Mouse (Mus musculus) heart, embryonic 10.5 days (tissue): ENCODE measurements around the gene Gstp3. TPM values are rescaled to one million over a fixed set of nuclear protein-coding genes. Genes with fewer than 3 reads are reported as not detected.

ENCODE experiments used
- DNase-seq: peaks from one replicate; pipeline ENCODE4 v3.0.0-alpha.2; 2017; ENCODE audit warnings: low spot score
- H3K27ac ChIP-seq: fragments of 300-500 bp; sonication (generic); 2 replicates; pipeline ENCODE4 v1.5.1; 2016; ENCODE audit warnings: mild to moderate bottlenecking
- H3K27me3 ChIP-seq: fragments of 300-500 bp; sonication (generic); 2 replicates; pipeline ENCODE4 v1.6.1; 2016; ENCODE audit warnings: mild to moderate bottlenecking; ENCODE audit not compliant: poor library complexity, insufficient read depth, severe bottlenecking
- H3K36me3 ChIP-seq: fragments of 300-500 bp; sonication (generic); 2 replicates; pipeline ENCODE4 v1.6.1; 2016; ENCODE audit warnings: mild to moderate bottlenecking, moderate library complexity
- H3K4me1 ChIP-seq: fragments of 300-500 bp; sonication (generic); 2 replicates; pipeline ENCODE4 v1.6.1; 2016; ENCODE audit warnings: mild to moderate bottlenecking
- H3K4me3 ChIP-seq: fragments of 300-500 bp; sonication (generic); 2 replicates; pipeline ENCODE4 v1.5.1; 2016; ENCODE audit warnings: mild to moderate bottlenecking, moderate library complexity
- H3K9me3 ChIP-seq: fragments of 300-500 bp; sonication (generic); 2 replicates; pipeline ENCODE4 v1.6.1; 2016; ENCODE audit warnings: mild to moderate bottlenecking, moderate library complexity
- WGBS: fragments of 180-500 bp; shearing (Covaris S2); methylation state at CpG from one replicate; pipeline ENCODE4 v1.1.7; 2016; 5-methylcytosine and 5-hydroxymethylcytosine counted together
- polyA plus RNA-seq: library from polyadenylated mRNA; unstranded; fragments of >200 nt; fragmentation: Nextera tagmentation; extraction: Ambion mirVana; gene quantifications from 2 replicates; pipeline ENCODE4 v1.2.1, GENCODE M21; 2016

Gstp3 gene
- polyA plus RNA-seq, 1 experiment from 2014 or later, result not detected

DNA sequence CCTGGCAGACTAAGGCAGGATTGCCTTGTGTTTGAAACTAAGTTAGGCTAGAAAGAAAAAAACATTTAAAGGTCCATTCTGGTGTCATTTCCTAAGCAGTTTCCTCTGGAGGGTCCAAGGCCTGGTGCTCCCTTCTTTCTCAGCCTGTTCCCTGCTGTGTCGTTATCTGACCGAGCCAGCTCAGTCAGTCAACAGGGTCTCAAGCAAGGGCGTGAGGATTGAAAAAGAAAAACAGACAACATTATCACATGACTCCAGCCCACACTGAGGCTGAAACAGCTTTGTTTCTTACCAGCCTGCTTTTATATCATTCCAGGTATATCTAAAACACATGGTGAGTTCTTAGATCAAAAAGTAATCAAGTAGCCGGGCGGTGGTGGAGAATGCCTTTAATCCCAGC, 43.7 kb downstream of the Gstp3 start:
- Histone ChIP-seq H3K4me1 (peaks cover 28% of the 10 kb centered on the region), H3K4me3 (no peak overlapping the region), H3K27ac (peak overlapping the region; percentile 53; the same call in 1 of the 2 replicates), H3K27me3 (no peaks in the 10 kb centered on the region), H3K36me3 (no peaks in the 10 kb centered on the region; the same call in 1 of the 2 replicates), H3K9me3 (no peaks in the 10 kb centered on the region)
- 38% methylated on average over 5 of the region's 5 CpGs for WGBS
- DNase-seq, result no peak

DNA sequence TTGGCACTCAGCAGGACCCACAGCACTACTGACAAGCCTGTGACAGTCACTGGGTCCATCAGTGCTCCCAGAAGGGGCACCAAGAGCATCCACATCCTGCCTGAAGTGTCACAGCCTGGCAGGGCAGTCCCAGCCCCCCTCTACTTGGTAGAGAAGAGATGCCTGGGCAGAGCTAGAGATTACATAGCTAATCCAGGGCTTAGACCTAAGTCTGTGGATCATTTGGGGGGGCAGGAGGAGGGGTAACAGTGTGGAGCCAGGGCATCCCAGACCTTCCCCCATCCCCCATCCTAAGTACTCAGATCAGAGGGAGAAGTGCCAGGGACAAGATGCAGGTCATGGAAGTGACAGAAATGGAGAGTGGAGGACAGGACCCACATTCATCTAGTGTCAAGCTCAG, 44.6 kb downstream of the Gstp3 start:
- H3K9me3 ChIP-seq, result no peaks in the 10 kb centered on the region
- peak overlapping the region; percentile 53 for H3K27ac ChIP-seq
- DNase-seq, result no peak
- H3K4me3 ChIP-seq, result no peak overlapping the region; the same call in 1 of the 2 replicates
- peaks cover 28% of the 10 kb centered on the region for H3K4me1 ChIP-seq
- peaks cover 6% of the 10 kb centered on the region for H3K36me3 ChIP-seq
- no peaks in the 10 kb centered on the region for H3K27me3 ChIP-seq

GRCm38 (mm10) chr19:4013066-4013465, 46.3 kb downstream of the Gstp3 start:
- Histone ChIP-seq H3K27ac (peak overlapping the region; percentile 80), H3K36me3 (peaks cover 24% of the 10 kb centered on the region), H3K9me3 (no peaks in the 10 kb centered on the region), H3K27me3 (no peaks in the 10 kb centered on the region), H3K4me1 (peaks cover 28% of the 10 kb centered on the region), H3K4me3 (peak overlapping the region; percentile 94)
- 6% methylated on average over 9 of the region's 9 CpGs for WGBS
- DNase-seq, result no peak

- DNase-seq, result peak; percentile 99
- under 1% methylated on average over 45 of the region's 45 CpGs for WGBS
- Histone ChIP-seq H3K27me3 (no peaks in the 10 kb centered on the region), H3K9me3 (no peaks in the 10 kb centered on the region), H3K27ac (peak within 1 kb of the TSS; percentile 93), H3K36me3 (peaks cover 29% of the 10 kb centered on the region), H3K4me3 (peak within 1 kb of the TSS; percentile 94), H3K4me1 (peaks cover 28% of the 10 kb centered on the region)
These were observed 46.8 kb downstream of the Gstp3 start, which contains the start of gene Ndufv1 for GRCm38 (mm10) chr19:4012432-4013022. Gene Ndufv1, minus strand, starts transcription at chr19:4012806.

DNA sequence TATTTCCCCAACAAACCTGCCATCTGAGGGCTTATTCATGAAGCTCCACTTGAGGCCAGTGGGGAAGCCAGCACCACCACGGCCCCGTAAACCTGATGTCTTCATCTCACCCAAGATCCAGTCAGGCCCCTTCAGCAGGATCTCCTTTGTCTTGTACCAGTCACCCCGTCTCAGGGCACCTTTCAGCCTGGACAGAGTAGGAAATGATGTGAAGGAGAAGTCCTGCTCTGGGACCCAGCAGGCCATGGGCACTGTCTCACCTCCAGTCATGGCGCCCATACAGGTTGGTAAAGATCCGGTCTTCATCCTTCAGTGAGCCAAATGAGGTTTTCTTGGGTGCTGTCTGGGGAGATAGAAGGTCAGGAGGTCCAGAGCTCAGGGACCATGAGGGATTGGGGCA, 48.3 kb downstream of the Gstp3 start:
- H3K4me3 ChIP-seq, result peak overlapping the region; percentile 94; the same call in 1 of the 2 replicates
- no peaks in the 10 kb centered on the region for H3K9me3 ChIP-seq
- DNase-seq, result no peak
- WGBS, result 91% methylated on average over 5 of the region's 5 CpGs
- no peaks in the 10 kb centered on the region for H3K27me3 ChIP-seq
- peaks cover 43% of the 10 kb centered on the region for H3K36me3 ChIP-seq
- H3K27ac ChIP-seq, result no peak overlapping the region
- H3K4me1 ChIP-seq, result peaks cover 28% of the 10 kb centered on the region

Other genes starting within 250 kb of the Gstp3 start
- gene Chka, start 207.8 kb downstream of the Gstp3 start, polyA plus RNA-seq, result 29.8 and 40.3 TPM in 2 replicates
- gene Tcirg1, start 152.4 kb downstream of the Gstp3 start, polyA plus RNA-seq, result 22.5 and 32.2 TPM in 2 replicates
- 323 and 356 TPM in 2 replicates for gene Ndufs8, start 146.8 kb downstream of the Gstp3 start, polyA plus RNA-seq
- gene Aldh3b1, start 129.8 kb downstream of the Gstp3 start, polyA plus RNA-seq, result 2.1 and 3.0 TPM in 2 replicates
- gene Unc93b1, start 124.4 kb downstream of the Gstp3 start, polyA plus RNA-seq, result 4.4 and 5.0 TPM in 2 replicates
- not detected in 2 replicates for gene Aldh3b3, start 100.9 kb downstream of the Gstp3 start, polyA plus RNA-seq
- gene Aldh3b2, start 87.2 kb downstream of the Gstp3 start, polyA plus RNA-seq, result 0.51 and 1.8 TPM in 2 replicates
- 9.5 and 10.3 TPM in 2 replicates for gene Acy3, start 73.0 kb downstream of the Gstp3 start, polyA plus RNA-seq
- 0.45 TPM in 1 of 2 replicates, not detected in the other for gene Tbx10, start 66.8 kb downstream of the Gstp3 start, polyA plus RNA-seq
- gene Nudt8, start 59.0 kb downstream of the Gstp3 start, polyA plus RNA-seq, result 40.2 and 52.4 TPM in 2 replicates
- gene Gm49405, start 58.9 kb downstream of the Gstp3 start, polyA plus RNA-seq, result 4.1 and 5.2 TPM in 2 replicates
- 32.4 and 75.0 TPM in 2 replicates for gene Doc2g, start 56.3 kb downstream of the Gstp3 start, polyA plus RNA-seq
- gene Ndufv1, start 46.8 kb downstream of the Gstp3 start, polyA plus RNA-seq, result 298 and 420 TPM in 2 replicates
- 402 and 470 TPM in 2 replicates for gene Gstp1, start 21.6 kb downstream of the Gstp3 start, polyA plus RNA-seq
- gene Gstp2, start 13.5 kb downstream of the Gstp3 start, polyA plus RNA-seq, result 2.9 TPM in 2 replicates
- gene Cabp2, start 22.0 kb upstream of the Gstp3 start, polyA plus RNA-seq, result not detected in 2 replicates
- 67.9 and 86.0 TPM in 2 replicates for gene Cdk2ap2, start 37.6 kb upstream of the Gstp3 start, polyA plus RNA-seq
- 14.3 and 21.2 TPM in 2 replicates for gene Pitpnm1, start 40.4 kb upstream of the Gstp3 start, polyA plus RNA-seq
- 89.7 and 93.8 TPM in 2 replicates for gene Aip, start 66.3 kb upstream of the Gstp3 start, polyA plus RNA-seq
- gene Gpr152, start 80.2 kb upstream of the Gstp3 start, polyA plus RNA-seq, result not detected in 2 replicates
- not detected in 2 replicates for gene Cabp4, start 84.5 kb upstream of the Gstp3 start, polyA plus RNA-seq
- gene Coro1b, start 89.0 kb upstream of the Gstp3 start, polyA plus RNA-seq, result 135 and 146 TPM in 2 replicates
- gene Ptprcap, start 94.0 kb upstream of the Gstp3 start, polyA plus RNA-seq, result 1.8 and 4.4 TPM in 2 replicates
- 53.4 and 57.0 TPM in 2 replicates for gene Rps6kb2, start 103.8 kb upstream of the Gstp3 start, polyA plus RNA-seq
- 2.3 and 2.8 TPM in 2 replicates for gene Carns1, start 115.9 kb upstream of the Gstp3 start, polyA plus RNA-seq
- 0.94 and 1.5 TPM in 2 replicates for gene Tbc1d10c, start 131.7 kb upstream of the Gstp3 start, polyA plus RNA-seq
- 876 and 946 TPM in 2 replicates for gene Ppp1ca, start 132.5 kb upstream of the Gstp3 start, polyA plus RNA-seq
- 33.0 and 40.0 TPM in 2 replicates for gene Rad9a, start 142.1 kb upstream of the Gstp3 start, polyA plus RNA-seq
- 2.1 and 3.4 TPM in 2 replicates for gene Clcf1, start 154.7 kb upstream of the Gstp3 start, polyA plus RNA-seq
- gene AC109138.7, start 154.8 kb upstream of the Gstp3 start, polyA plus RNA-seq, result not detected in 2 replicates
- gene Pold4, start 172.3 kb upstream of the Gstp3 start, polyA plus RNA-seq, result 15.5 and 18.7 TPM in 2 replicates
- gene Ssh3, start 209.6 kb upstream of the Gstp3 start, polyA plus RNA-seq, result 2.9 and 3.5 TPM in 2 replicates
- gene Ankrd13d, start 223.6 kb upstream of the Gstp3 start, polyA plus RNA-seq, result 1.9 and 3.6 TPM in 2 replicates
- 12.0 and 16.5 TPM in 2 replicates for gene Grk2, start 246.7 kb upstream of the Gstp3 start, polyA plus RNA-seq